Mouse (Mus musculus): ENCODE measurements at regions not wholly inside any gene's neighbourhood (a gene's known extent, or its start where the extent isn't known, plus 50 kb on each side); places are given as distances from the start of the nearest gene placed in this dataset.

GRCm38 (mm10) chr15:29026219-29026618 lies 822.7 kb downstream of the Dnah5 start:
- DNase-seq: no peak

- peak; percentile 5 for DNase-seq
Measured at GRCm38 (mm10) chr15:29038903-29039302, 835.4 kb downstream of the Dnah5 start.

DNA sequence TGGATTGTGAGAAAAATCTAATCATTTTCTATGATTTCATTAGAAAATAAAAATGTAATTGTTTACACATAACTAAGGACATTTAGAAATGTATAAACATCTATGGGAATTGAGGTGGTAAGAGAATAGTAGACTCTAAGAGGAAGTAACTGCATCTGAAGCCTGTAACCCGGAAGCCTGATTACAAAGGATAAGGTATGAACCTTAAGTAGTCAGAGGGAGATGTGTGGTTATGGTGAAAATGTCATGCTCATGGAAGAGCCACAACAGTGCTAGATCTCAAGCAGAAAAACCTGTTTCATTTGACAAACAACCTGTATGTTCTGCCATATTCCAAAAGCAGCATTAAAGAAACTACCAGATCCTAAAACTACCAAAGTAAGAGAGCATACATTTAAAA lies 847.6 kb downstream of the Dnah5 start:
- DNase-seq: no peak

DNA sequence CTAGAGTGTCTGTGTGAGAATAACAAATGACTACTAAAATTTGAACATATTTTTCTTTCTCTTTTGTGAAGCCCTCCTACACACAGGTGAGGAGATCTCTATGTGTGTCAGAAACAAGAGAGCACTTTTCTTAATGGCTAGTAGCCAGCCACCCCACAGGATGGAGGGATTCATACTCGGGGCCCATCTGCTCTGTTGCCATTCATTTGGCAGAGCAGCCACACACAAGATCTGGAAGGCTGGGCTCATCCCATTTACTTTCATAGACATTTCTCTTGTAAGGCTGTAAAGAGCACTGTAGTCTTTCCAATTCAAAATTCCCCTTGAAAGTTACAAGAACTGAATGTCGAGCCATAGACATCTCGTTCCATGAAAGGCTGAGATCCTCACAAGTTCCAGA lies 848.2 kb downstream of the Dnah5 start:
- DNase-seq: no peak

GRCm38 (mm10) chr15:29061016-29061415 lies 857.5 kb downstream of the Dnah5 start:
- no peak for DNase-seq

DNA sequence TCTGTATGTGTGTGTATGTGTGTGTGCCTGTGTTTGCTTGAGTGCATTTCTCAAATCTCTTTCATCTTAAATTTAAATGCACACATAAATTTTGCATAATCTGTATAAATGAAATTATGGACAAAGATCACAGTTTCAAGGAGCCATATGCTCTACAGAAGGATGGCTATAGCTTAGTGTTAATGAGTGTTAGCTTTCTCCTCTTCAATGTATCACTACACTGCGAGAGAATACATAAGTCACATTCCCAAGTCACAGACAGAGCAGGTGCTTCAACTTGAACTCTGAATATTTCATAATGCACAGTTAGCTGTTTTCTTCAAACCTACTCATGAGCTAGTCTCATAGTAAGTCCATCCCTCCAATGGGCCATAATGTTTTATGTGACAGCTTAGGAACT lies 865.5 kb downstream of the Dnah5 start:
- DNase-seq: no peak

DNA sequence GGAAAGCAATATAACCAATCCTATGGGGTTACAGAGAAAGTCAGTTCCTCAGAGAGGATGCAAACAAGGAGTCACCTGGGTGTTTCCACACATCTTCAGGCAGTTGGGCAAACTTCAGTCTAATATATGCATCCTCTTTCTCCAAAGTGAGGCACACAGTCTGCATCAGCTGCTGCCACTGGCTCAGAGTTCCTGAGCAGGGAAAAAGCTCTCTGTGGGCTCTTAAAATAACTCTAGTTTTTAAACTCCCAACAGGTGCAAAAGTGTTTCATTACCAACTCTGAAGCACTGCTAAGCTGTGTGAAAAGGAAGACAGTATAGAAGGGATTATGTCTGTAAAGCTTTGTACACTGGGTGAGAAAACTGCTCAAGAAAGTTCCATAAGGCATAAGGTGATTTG lies 874.2 kb downstream of the Dnah5 start:
- no peak for DNase-seq

GRCm38 (mm10) chr15:29104541-29104940 lies 901.0 kb downstream of the Dnah5 start:
- no peak for DNase-seq

DNA sequence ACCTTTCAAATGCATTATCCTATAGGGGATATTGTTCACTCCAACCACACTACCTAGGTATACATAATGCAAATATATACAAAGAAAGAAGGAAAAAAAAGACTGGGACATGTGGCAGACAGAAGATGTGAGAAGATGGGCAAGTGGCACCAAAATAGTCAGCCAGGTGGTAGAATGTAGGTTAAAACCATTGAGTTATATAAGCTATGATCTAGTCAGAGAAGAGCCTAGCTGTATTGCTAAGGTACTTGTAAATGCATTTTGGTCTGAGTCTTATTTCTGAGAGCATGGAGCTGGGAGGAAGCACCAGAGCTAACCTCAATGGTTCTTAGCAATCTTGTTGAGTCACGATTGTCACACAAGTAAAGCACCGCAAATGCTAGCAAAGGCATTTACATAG lies 943.1 kb downstream of the Dnah5 start:
- no peak for DNase-seq

Data from liver (tissue).